In the genomic region with DNA sequence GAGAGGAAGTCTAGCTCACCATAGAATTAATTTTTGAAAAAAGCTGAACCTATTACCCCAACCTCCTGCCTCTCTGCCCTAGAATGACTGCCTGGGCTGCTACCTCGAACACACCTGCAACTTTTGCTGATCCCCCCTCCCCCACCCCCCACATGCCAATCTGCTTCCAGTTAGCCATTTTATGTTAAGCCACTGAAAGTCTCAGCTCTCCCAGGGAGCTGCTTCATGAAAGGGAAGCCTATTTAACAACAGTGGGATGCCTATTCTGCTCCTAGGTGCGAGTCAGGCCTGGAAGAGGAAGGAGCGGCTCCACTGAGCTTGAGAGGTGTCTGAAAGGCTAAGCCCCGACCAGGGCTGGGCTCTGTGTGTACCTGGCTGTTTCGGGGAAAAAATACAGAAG, we compare ENCODE assay signal across 22 mouse cellular contexts. TPM values are rescaled to one million over a fixed set of nuclear protein-coding genes. Genes with fewer than 3 reads are reported as not detected.
DNase-seq lines count a peak whose midpoint lies in the region; ATAC-seq and TF ChIP-seq lines count a peak whose summit lies in the region.
"Had no signal": no experiment of that assay in that cellular context is flagged by ENCODE, and none has a peak within 500 bp of the region (broad histone marks: within the 10 kb centered on the region; RNA-seq: fewer than 3 reads in every experiment).

No protein-coding gene starts in this region.

- H3K9ac ChIP-seq in embryonic facial prominence, embryonic 12.5 days = no peak overlapping the region
- H3K9ac ChIP-seq in limb, embryonic 11.5 days (ENCODE audit: low read length) = no peak overlapping the region
- H3K9ac ChIP-seq in forebrain, postnatal 0 days = no peak overlapping the region
- H3K9ac ChIP-seq: forebrain, embryonic 15.5 days; heart, embryonic 12.5 days; hindbrain, embryonic 12.5 days had no signal

- H3K27me3 ChIP-seq in embryonic facial prominence, embryonic 12.5 days = no peaks in the 10 kb centered on the region
- no peaks in the 10 kb centered on the region for H3K27me3 ChIP-seq in limb, embryonic 11.5 days (ENCODE audit: control insufficient read depth, insufficient read depth, low read length)
- H3K27me3 ChIP-seq in forebrain, postnatal 0 days (ENCODE audit: insufficient read depth, low read length) = no peaks in the 10 kb centered on the region
- H3K27me3 ChIP-seq: forebrain, embryonic 15.5 days; heart, embryonic 12.5 days; hindbrain, embryonic 12.5 days had no signal

- H3K4me2 ChIP-seq in embryonic facial prominence, embryonic 12.5 days (replicated peaks) = no peak overlapping the region
- H3K4me2 ChIP-seq in limb, embryonic 11.5 days (ENCODE audit: low read depth, severe bottlenecking) = no peak overlapping the region
- H3K4me2 ChIP-seq in forebrain, postnatal 0 days (ENCODE audit: low read depth) = no peak overlapping the region
- H3K4me2 ChIP-seq: forebrain, embryonic 15.5 days; heart, embryonic 12.5 days; hindbrain, embryonic 12.5 days had no signal

- no peaks in the 10 kb centered on the region for H3K4me1 ChIP-seq in embryonic facial prominence, embryonic 12.5 days
- H3K4me1 ChIP-seq in limb, embryonic 11.5 days (ENCODE audit: control insufficient read depth, insufficient read depth, low read length) = 0 out of 2 replicates have a peak, but pooled peaks cover 4% of the 10 kb centered on the region
- no peaks in the 10 kb centered on the region for H3K4me1 ChIP-seq in forebrain, postnatal 0 days (ENCODE audit: insufficient read depth)
- H3K4me1 ChIP-seq: heart, embryonic 12.5 days; hindbrain, embryonic 12.5 days had no signal

- H3K36me3 ChIP-seq in embryonic facial prominence, embryonic 12.5 days = no peaks in the 10 kb centered on the region
- no peaks in the 10 kb centered on the region for H3K36me3 ChIP-seq in limb, embryonic 11.5 days (ENCODE audit: control insufficient read depth, insufficient read depth, low read length)
- no peaks in the 10 kb centered on the region for H3K36me3 ChIP-seq in forebrain, postnatal 0 days (ENCODE audit: insufficient read depth)
- H3K36me3 ChIP-seq: forebrain, embryonic 15.5 days; heart, embryonic 12.5 days; hindbrain, embryonic 12.5 days had no signal

- DNase-seq in R1 (ENCODE audit: low read depth, low spot score) = peak; percentile 51
- DNase-seq in limb, embryonic 11.5 days (ENCODE audit: low spot score) = peak; percentile 40
- DNase-seq in gastrocnemius, adult 2 months = no peak
- DNase-seq in kidney, adult 18-20 months = no peak
- no peak for DNase-seq in spleen, postnatal 4 days (ENCODE audit: low spot score in 2 of 2)
- no peak for DNase-seq in forebrain, postnatal 0 days
- DNase-seq: adrenal gland, adult 8-10 months; cerebellum, adult 11 months; cerebellum, adult 9-10 months; cerebellum, postnatal 25 days; gastrocnemius, postnatal 25 days; kidney, adult 11 months had no signal

- intact Hi-C loops in gastrocnemius, adult 2 months (cut with DNase I) = no loop called here

- no peak for ATAC-seq in embryonic facial prominence, embryonic 12.5 days (ENCODE audit: insufficient number of reproducible peaks, insufficient read depth, low FRiP score, low TSS enrichment)
- ATAC-seq in limb, embryonic 11.5 days (ENCODE audit: insufficient number of reproducible peaks, low FRiP score, low TSS enrichment, low read depth) = no peak
- ATAC-seq in forebrain, postnatal 0 days = no peak
- ATAC-seq: forebrain, embryonic 15.5 days; hindbrain, embryonic 16.5 days had no signal

- WGBS in embryonic facial prominence, embryonic 12.5 days = 17% methylated on average over 5 of the region's 5 CpGs
- 20% methylated on average over 5 of the region's 5 CpGs for WGBS in limb, embryonic 11.5 days
- 21% methylated on average over 5 of the region's 5 CpGs for WGBS in forebrain, postnatal 0 days

- H3K4me3 ChIP-seq in embryonic facial prominence, embryonic 12.5 days = no peak overlapping the region
- H3K4me3 ChIP-seq in limb, embryonic 11.5 days (ENCODE audit: low read depth, low read length) = no peak overlapping the region
- no peak overlapping the region for H3K4me3 ChIP-seq in gastrocnemius, adult 2 months
- H3K4me3 ChIP-seq in forebrain, postnatal 0 days (ENCODE audit: low read depth, low read length) = no peak overlapping the region
- H3K4me3 ChIP-seq: forebrain, embryonic 15.5 days; heart, embryonic 12.5 days; hindbrain, embryonic 12.5 days had no signal

- no peak for TF ChIP-seq CTCF in gastrocnemius, adult 2 months (IDR thresholded peaks at IDR 0.05)
- TF ChIP-seq CTCF in forebrain, postnatal 0 days (IDR thresholded peaks at IDR 0.05; ENCODE audit: low read depth) = no peak

- no peaks in the 10 kb centered on the region for H3K9me3 ChIP-seq in embryonic facial prominence, embryonic 12.5 days
- H3K9me3 ChIP-seq in limb, embryonic 11.5 days (ENCODE audit: control insufficient read depth, low read length) = no peaks in the 10 kb centered on the region
- no peaks in the 10 kb centered on the region for H3K9me3 ChIP-seq in forebrain, postnatal 0 days (ENCODE audit: low read length)
- H3K9me3 ChIP-seq: forebrain, embryonic 15.5 days; G1E; heart, embryonic 12.5 days; hindbrain, embryonic 12.5 days had no signal

- peak overlapping the region; percentile 50; the same call in 1 of the 2 replicates for H3K27ac ChIP-seq in embryonic facial prominence, embryonic 12.5 days
- no peak overlapping the region for H3K27ac ChIP-seq in limb, embryonic 11.5 days (replicated peaks; ENCODE audit: low read depth, low read length)
- H3K27ac ChIP-seq in gastrocnemius, adult 2 months = no peak overlapping the region
- H3K27ac ChIP-seq in forebrain, postnatal 0 days (ENCODE audit: low read depth, low read length) = no peak overlapping the region
- H3K27ac ChIP-seq: forebrain, embryonic 15.5 days; hindbrain, embryonic 12.5 days had no signal

RNA-seq across cellular contexts. Expression of a gene that starts 8.1 kb away (rescaled TPM):
- 0.56 TPM in 1 of 2 replicates, not detected in the other for polyA plus RNA-seq in embryonic facial prominence, embryonic 12.5 days (2016; fragmentation: Nextera tagmentation; extraction: Ambion mirVana)
- polyA plus RNA-seq in limb, embryonic 11.5 days (2014; fragmentation: Nextera tagmentation; extraction: Ambion mirVana) = not detected in 2 replicates
- not detected for total RNA-seq in gastrocnemius, adult 2 months (2021)
- 1.2 TPM in 1 of 2 replicates, not detected in the other for total RNA-seq in forebrain, postnatal 0 days (2014; rRNA removed)
- polyA plus RNA-seq in forebrain, postnatal 0 days (2015; fragmentation: Nextera tagmentation; extraction: Ambion mirVana) = 0.27 and 0.45 TPM in 2 replicates
- total RNA-seq: adrenal gland, adult 8-10 months; adrenal gland, postnatal 4 days; G1E; gastrocnemius, postnatal 25 days; granulocyte monocyte progenitor cell, adult 5-6 weeks; heart, adult 8-10 months had no signal
- polyA plus RNA-seq: forebrain, embryonic 15.5 days; G1E; heart, embryonic 12.5 days; intestine, embryonic 14.5 days had no signal

RNA-seq across cellular contexts. Expression of a gene that starts 28.6 kb away (rescaled TPM):
- polyA plus RNA-seq in embryonic facial prominence, embryonic 12.5 days (2016; fragmentation: Nextera tagmentation; extraction: Ambion mirVana) = 38.7 and 44.8 TPM in 2 replicates
- polyA plus RNA-seq in limb, embryonic 11.5 days (2014; fragmentation: Nextera tagmentation; extraction: Ambion mirVana) = 71.4 and 71.7 TPM in 2 replicates
- under 1 TPM in 1 of 2 experiments, not detected in 1; 0.08 TPM for total RNA-seq in gastrocnemius, adult 2 months (2021)
- total RNA-seq in forebrain, postnatal 0 days (2014; rRNA removed) = 2.0 and 2.3 TPM in 2 replicates
- 1.9 and 2.0 TPM in 2 replicates for polyA plus RNA-seq in forebrain, postnatal 0 days (2015; fragmentation: Nextera tagmentation; extraction: Ambion mirVana)

Comparison
In these comparisons a context has a peak if more than half of its experiments do, and no peak if none do; other contexts are left out.
1. DNase-seq: peak in R1 (single experiment) and limb, embryonic 11.5 days (single experiment); none in gastrocnemius, adult 2 months (single experiment), kidney, adult 18-20 months (single experiment), spleen, postnatal 4 days (0 of 2) and forebrain, postnatal 0 days (single experiment).
2. RNA of a gene that starts 28.6 kb away (polyA plus RNA-seq): 71.4 to 71.7 TPM in limb, embryonic 11.5 days and 38.7 to 44.8 TPM in embryonic facial prominence, embryonic 12.5 days; 1.9 to 2.0 TPM in forebrain, postnatal 0 days; every median in the first group is over 10 times any median in the second.